Mouse (Mus musculus) lung, postnatal 36 days (tissue): ENCODE results near the gene Ssu72.
"Not testable (repeated sequence)": the region's sequence is repeated elsewhere in the genome, so short reads cannot be mapped to it uniquely, and the experiment has no call there.

Experiments
- DNase-seq: peaks from one replicate; pipeline ENCODE4 v3.0.0; 2022; ENCODE audit warnings: mixed read lengths

Ssu72 gene

GRCm38 (mm10) chr4:155703425-155703929, 1.1 kb upstream of the Ssu72 start:
- DNase-seq: no peak

- peak; percentile 17 for DNase-seq
Observed at GRCm38 (mm10) chr4:155705592-155705929, 961 bp downstream of the Ssu72 start.

DNA sequence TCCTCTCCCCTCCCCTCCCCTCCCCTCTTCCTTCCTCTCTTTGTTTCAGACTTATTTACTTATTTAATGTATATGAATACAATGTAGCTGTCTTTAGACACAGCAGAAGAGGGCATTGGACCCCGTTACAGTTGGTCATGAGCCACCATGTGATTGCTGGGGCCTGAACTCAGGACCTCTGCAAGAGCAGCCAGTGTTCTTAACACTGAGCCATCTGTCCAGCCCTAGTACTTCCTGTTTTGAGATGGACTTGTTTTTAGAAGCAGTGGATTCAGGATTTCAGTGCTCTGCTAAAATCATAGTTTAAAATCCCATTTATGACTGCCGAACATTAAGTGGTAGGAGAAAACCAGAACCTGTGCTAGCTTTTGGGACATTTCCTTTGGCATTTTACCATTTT, 4.0 kb downstream of the Ssu72 start:
- no peak for DNase-seq

GRCm38 (mm10) chr4:155708988-155709387, 4.4 kb downstream of the Ssu72 start:
- no peak for DNase-seq

DNA sequence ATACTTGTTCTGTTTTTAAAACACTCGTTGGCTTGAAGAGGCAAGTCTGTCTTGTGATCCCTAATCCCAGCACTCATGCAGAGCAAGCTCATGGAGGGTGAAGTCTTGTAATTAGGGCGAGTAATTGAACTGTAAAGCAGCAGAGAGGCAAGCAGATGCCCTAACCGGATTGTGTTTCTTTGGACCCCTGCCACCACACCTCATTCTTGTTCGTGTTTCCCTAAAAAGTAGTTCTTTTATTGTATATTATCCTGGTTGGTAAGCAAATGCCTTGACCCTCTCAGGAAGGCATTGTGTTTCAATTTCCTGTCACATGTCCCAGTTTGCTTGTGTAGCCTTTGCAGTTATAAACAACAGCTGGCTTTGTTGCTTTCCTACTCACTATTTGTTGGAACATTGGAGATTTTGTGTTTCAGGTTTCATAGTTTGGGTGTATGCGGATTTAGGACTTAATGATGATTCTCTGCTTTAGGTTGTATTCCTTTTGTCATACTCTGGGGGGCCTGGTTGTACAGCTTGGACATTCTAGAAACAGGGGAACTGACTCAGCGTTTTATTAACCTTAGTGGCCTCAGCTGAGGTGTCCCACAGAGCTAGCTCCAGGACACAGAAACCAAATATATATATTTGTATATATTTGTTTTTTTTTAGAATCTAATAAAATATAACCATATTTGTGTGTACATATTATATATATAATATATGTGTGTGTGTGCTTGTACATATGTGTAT, 6.1 kb downstream of the Ssu72 start:
- DNase-seq: peak; percentile 31

- DNase-seq: peak; percentile 49
Observed at GRCm38 (mm10) chr4:155721668-155722083, 17.1 kb downstream of the Ssu72 start.

DNA sequence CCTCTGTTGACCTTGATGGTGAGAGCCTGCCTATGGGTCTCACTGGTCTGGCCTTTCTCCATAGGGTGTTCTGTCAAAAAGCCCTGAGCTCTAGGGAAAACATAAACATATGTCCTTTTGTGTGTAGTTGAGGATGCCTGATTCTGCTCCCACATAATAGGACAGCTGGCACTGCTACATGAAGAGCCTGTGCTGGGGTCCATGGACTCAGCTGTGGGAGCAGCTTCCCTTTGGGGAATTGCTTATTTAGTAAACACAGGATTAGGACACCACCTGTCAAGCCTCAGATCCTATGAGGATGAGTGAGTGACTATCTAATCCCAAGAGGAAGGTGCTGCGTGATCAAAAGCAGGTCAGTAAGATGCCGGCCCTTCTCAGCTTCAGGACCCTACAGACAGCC, 23.4 kb downstream of the Ssu72 start:
- no peak for DNase-seq

- no peak for DNase-seq
Observed at GRCm38 (mm10) chr4:155733267-155733666, 28.7 kb downstream of the Ssu72 start.

- peak; percentile 92 for DNase-seq
Observed at GRCm38 (mm10) chr4:155734350-155734941, 29.8 kb downstream of the Ssu72 start, which contains the start of gene Tmem240. Gene Tmem240 (plus strand): TSS chr4:155734800.

GRCm38 (mm10) chr4:155734951-155735702, 30.5 kb downstream of the Ssu72 start:
- peak; percentile 34 for DNase-seq

DNA sequence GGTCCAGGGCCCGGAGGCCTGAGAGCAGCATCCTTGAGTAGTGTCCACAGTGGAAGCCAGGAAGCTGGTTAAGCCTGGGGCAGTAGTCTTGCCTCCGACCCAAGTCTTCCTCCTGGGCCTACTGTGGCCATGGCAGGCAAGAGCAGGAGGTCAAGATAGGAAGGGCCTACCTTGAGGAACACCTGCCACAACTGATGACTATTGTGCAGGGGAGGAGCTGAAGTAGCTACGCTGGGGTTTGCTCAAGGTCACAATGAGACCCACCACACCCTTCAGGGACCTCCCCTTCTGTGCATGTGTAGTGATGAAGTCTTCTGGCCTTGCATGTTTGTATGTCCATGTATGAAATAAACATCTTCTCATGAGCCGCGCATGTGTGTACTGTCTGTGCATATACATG, 31.2 kb downstream of the Ssu72 start:
- no peak for DNase-seq

DNA sequence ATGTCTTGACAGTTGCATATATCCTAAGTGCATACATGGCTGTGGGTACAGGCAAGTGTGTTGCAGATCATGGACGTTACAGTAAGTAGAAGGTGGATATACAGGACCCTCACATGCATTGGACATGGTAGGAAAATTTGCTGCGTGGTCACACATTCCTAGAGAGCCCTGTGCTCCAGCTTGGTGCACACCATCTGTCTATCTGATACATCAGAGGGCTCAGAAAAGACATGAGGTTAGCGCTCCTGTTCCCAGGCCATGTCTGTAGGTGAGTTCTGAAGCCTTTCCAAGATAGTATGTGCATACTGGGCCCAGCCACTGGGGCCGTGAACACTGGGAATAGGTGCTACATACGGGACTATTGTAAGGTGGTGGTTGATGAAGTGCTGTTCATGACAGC, 31.8 kb downstream of the Ssu72 start:
- DNase-seq: no peak

DNA sequence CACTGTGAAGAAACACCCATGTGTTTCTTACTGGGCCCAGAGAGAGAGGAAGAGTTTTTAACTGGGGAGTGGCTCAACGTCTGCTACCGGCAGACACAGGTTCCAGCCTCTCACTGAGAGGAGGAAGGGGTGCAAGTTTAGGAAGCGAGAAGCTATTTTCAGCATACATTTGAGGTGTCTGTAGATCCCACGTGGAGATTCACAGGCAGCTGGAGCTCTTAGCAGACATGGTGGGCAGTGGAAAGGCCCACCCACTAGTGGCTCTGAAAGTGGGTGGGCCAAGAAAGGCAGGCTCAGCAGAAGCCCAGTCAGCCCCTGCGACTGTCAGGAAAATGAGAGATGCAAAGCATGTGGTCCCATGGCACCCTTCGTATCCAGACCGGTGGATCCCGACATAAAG, 33.7 kb downstream of the Ssu72 start:
- no peak for DNase-seq

GRCm38 (mm10) chr4:155739152-155739551, 34.6 kb downstream of the Ssu72 start:
- DNase-seq: no peak

GRCm38 (mm10) chr4:155739741-155740636, 35.4 kb downstream of the Ssu72 start:
- no peak for DNase-seq

GRCm38 (mm10) chr4:155740681-155741080, 36.1 kb downstream of the Ssu72 start:
- not testable (repeated sequence) for DNase-seq

DNA sequence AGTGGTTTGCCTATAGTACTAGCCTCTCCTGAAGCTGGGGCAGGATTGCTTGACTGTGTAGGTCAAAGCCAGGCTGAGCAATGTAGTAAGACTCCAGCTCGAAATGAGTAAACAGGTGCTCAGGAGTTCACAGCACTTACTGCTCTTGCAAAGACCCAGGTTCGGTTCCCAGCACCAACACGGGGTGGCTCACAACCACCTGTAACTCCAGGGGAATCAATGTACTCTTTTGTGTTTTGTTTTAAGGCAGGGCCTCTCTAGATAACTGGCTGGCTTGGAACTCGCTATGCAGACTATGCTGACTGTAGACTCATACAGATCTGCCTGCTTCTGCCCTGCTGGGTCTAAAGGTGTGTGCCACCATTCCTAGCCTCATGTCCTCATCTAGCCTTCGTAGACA, 38.1 kb downstream of the Ssu72 start:
- DNase-seq: no peak

- DNase-seq: no peak
Observed at GRCm38 (mm10) chr4:155744474-155744873, 39.9 kb downstream of the Ssu72 start.

DNA sequence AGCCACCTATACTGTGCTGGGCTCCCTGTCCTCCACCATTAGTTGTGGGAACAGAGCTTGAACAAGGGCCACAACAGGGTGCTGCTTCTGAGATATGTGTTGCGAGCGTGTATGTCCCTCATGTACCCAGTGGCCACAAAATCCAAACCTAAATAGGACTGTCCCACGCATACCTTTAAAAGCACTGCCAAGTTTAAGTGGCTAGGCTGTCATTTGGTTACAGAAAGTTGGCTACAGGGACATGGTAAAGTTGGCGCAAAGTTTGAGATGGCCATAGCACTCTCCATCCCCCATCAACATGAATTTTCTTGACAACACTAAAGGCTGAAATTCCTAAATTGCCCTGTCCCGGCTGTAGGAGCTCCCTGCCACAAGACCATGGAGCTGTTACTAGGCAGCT, 40.5 kb downstream of the Ssu72 start:
- DNase-seq: no peak

DNA sequence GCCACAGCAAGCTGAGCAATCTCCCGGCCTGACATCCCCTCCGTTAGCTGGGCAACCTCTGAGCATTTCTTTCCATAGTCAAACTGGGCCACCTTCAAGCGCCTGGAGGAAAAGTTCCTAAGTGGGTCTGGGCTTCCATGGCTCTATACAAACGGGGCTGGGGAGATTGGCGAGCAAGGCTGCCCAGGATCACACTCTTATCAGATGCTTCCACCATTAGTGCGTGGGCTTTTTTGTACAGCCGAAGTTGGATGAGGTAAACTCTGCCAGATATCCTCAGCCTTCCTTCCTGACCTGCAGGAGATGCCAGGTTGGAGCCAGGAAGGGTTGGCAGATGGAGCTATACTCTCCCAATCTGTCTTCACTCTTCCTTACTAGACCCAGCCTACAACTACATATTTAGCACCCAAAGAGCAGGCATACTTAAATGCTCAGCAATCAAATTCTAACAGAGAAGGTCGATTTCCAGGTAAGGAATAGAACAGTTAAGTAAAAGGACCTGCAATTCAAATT, 41.5 kb downstream of the Ssu72 start:
- no peak for DNase-seq

DNA sequence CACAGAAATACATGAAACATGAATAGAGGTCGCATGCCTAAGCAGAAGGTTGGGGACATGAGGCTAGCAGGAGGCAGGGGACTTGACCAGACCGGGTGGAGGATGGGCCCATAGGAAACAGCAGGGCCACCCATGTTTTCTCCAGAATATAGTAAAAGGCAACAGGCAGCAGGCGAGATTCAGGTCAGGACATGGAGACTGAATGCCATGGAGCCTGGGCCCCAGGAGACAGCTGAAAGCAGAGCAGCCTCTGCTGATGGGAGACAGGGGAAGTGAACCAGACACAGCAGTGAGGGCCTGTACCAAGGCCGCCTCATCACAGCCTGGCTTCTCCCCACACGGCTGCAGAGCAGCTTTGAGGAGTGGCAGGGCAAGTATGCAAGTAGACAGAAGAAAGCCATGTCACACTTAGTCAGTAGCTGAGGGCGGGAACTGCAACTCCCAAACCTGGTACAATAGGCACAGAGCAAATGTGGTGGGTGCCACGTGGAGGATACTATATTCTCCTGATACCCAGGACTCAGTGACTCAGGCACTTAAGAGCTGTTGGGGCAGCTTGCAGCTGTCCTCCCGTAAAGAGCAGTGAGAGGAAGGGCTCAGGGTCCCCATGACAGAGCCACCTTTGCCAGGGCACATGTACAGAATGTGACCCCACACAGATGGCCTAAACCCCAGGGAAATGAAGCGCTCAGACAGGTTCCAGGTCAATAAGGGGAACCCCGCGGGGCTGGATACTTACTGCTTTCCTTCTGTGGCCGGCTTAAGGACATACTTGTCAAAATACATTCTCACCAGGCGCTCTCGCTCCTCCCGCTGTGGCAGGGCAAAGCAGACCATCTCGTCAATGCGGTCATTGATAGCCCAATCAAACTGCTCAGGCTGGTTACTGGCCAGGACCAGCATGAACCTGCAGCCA, 42.2 kb downstream of the Ssu72 start:
- DNase-seq: no peak
